Mouse (Mus musculus): ENCODE results near the gene Scd1.

GRCm38 (mm10) chr19:44432084-44432483 is 24.4 kb upstream of the Scd1 start:
- TF ChIP-seq POLR2A (IDR thresholded peaks at IDR 0.05; ENCODE audit: insufficient read depth, low read length) (no peak), CTCF (IDR thresholded peaks at IDR 0.05; ENCODE audit: low read depth, low read length) (no peak), EP300 (IDR thresholded peaks at IDR 0.05; ENCODE audit: insufficient read depth, low read depth, low read length) (no peak)

Measured in ES-Bruce4 (cell line).